Mouse (Mus musculus): ENCODE data around the gene Celf5.

DNA sequence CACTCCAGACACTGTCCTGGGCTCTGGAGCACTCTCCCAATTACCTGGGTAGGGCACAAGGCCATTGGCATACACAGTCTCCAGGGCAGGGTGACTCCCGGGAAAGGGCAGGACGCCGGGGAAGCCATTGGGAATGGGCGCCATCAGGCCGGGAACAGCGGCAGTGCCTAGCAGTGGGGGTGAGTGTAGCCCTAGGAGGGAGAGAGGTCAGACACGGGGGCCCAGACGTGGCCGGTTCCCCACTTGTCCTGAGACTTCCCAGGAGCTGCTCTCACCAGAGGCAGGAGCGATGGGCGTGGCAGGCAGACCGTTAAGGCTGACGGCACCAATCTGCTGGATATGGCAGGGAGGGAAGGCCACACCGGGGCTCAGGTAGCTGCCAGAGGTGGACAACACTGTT, 15.6 kb downstream of the Celf5 start:
- no peak for TF ChIP-seq CTCF (IDR thresholded peaks at IDR 0.05; ENCODE audit: extremely low read depth, insufficient read depth, insufficient read length, insufficient replicate concordance)
- no peak for TF ChIP-seq POLR2A (IDR thresholded peaks at IDR 0.05; ENCODE audit: low read depth, low read length)

Measured in spleen, adult 2 months (tissue).